Mouse (Mus musculus) spleen, postnatal 14 days (tissue): ENCODE data around the gene Mettl8.

Source experiments
- DNase-seq, 2 experiments: peaks; one replicate each; pipeline ENCODE4 v3.0.0; 2021 to 2022; ENCODE audit warnings: low spot score in 2 of 2

The Mettl8 gene

GRCm38 (mm10) chr2:71055300-71056114 is at the start of gene Mettl8, which contains the start of gene Dcaf17:
Gene Mettl8 (minus strand): TSS chr2:71055583.
Gene Dcaf17 (plus strand): TSS chr2:71055328.
- DNase-seq: peak; percentile 88 to 93

- DNase-seq: no peak
Measured at GRCm38 (mm10) chr2:71104696-71105095, 49.3 kb upstream of the Mettl8 start.

- DNase-seq: no peak
Measured at GRCm38 (mm10) chr2:71103292-71103680, 47.9 kb upstream of the Mettl8 start.

GRCm38 (mm10) chr2:71102621-71103291 is 47.4 kb upstream of the Mettl8 start:
- no peak for DNase-seq

GRCm38 (mm10) chr2:71096170-71096569 is 40.8 kb upstream of the Mettl8 start:
- DNase-seq: no peak

GRCm38 (mm10) chr2:71090660-71091445 is 35.5 kb upstream of the Mettl8 start:
- no peak for DNase-seq

GRCm38 (mm10) chr2:71089766-71090165 is 34.4 kb upstream of the Mettl8 start:
- DNase-seq: no peak

GRCm38 (mm10) chr2:71083454-71084193 is 28.2 kb upstream of the Mettl8 start:
- DNase-seq: no peak

GRCm38 (mm10) chr2:71082416-71082815 is 27.0 kb upstream of the Mettl8 start:
- DNase-seq: no peak

- no peak for DNase-seq
Measured at GRCm38 (mm10) chr2:71073828-71074227, 18.4 kb upstream of the Mettl8 start.

- no peak for DNase-seq
Measured at GRCm38 (mm10) chr2:71073330-71073729, 17.9 kb upstream of the Mettl8 start.

GRCm38 (mm10) chr2:71071601-71072000 is 16.2 kb upstream of the Mettl8 start:
- no peak for DNase-seq

GRCm38 (mm10) chr2:71056115-71056835 is 892 bp upstream of the Mettl8 start:
- no peak for DNase-seq

GRCm38 (mm10) chr2:71054716-71055115 is 667 bp downstream of the Mettl8 start:
- no peak for DNase-seq

GRCm38 (mm10) chr2:71050511-71050910 is 4.9 kb downstream of the Mettl8 start:
- no peak for DNase-seq

- no peak for DNase-seq
Measured at GRCm38 (mm10) chr2:71048896-71049295, 6.5 kb downstream of the Mettl8 start.

GRCm38 (mm10) chr2:71046751-71047320 is 8.5 kb downstream of the Mettl8 start:
- DNase-seq: no peak

GRCm38 (mm10) chr2:71046151-71046550 is 9.2 kb downstream of the Mettl8 start:
- DNase-seq: no peak

- DNase-seq: peak; percentile 30 to 36
Measured at GRCm38 (mm10) chr2:71039522-71040121, 15.8 kb downstream of the Mettl8 start.

- no peak for DNase-seq
Measured at GRCm38 (mm10) chr2:71037447-71037846, 17.9 kb downstream of the Mettl8 start.
